Mouse (Mus musculus): Measurements from ENCODE around the gene Eef2kmt. TPM values are rescaled to one million over a fixed set of nuclear protein-coding genes. Genes with fewer than 3 reads are reported as not detected.
A peak's percentile ranks its signal among the peaks of the same experiment; 100 is the strongest.
"Not testable (repeated sequence)": the region's sequence is repeated elsewhere in the genome, so short reads cannot be mapped to it uniquely, and the experiment has no call there.

Eef2kmt gene
- 28.6 and 35.1 TPM in 2 replicates for total RNA-seq (2021)
- long read RNA-seq, experiment 1, transcript Eef2kmt-201 (8 exons, 2,170 nt): major isoform, 54 of 69 reads
- long read RNA-seq, experiment 1, transcript Eef2kmt-204 (7 exons, 987 nt): minor isoform, 6 of 69 reads
- long read RNA-seq, experiment 1, partial matches to known transcripts: 2 of 69 reads
- long read RNA-seq, experiment 1, other reads (novel, unspliced or antisense): 7 of 69 reads
- long read RNA-seq, experiment 2, transcript Eef2kmt-201 (8 exons, 2,170 nt): major isoform, 30 of 44 reads
- long read RNA-seq, experiment 2, partial matches to known transcripts: 5 of 44 reads
- long read RNA-seq, experiment 2, other reads (novel, unspliced or antisense): 5 of 44 reads

- DNase-seq: peak; percentile 100
Measured at GRCm38 (mm10) chr16:5255779-5256496, at the start of gene Eef2kmt. Gene Eef2kmt (minus strand): TSS chr16:5255983.

- peak; percentile 70 for DNase-seq
Measured at GRCm38 (mm10) chr16:5295238-5295637, 39.5 kb upstream of the Eef2kmt start.

- no peak for DNase-seq
Measured at GRCm38 (mm10) chr16:5285376-5285775, 29.6 kb upstream of the Eef2kmt start.

GRCm38 (mm10) chr16:5282686-5283085, 26.9 kb upstream of the Eef2kmt start:
- DNase-seq: no peak

- DNase-seq: no peak
Measured at GRCm38 (mm10) chr16:5279571-5280222, 23.9 kb upstream of the Eef2kmt start.

- DNase-seq: no peak
Measured at GRCm38 (mm10) chr16:5272371-5272770, 16.6 kb upstream of the Eef2kmt start.

- DNase-seq: no peak
Measured at GRCm38 (mm10) chr16:5271411-5272035, 15.7 kb upstream of the Eef2kmt start.

- no peak for DNase-seq
Measured at GRCm38 (mm10) chr16:5263926-5264325, 8.1 kb upstream of the Eef2kmt start.

- DNase-seq: no peak
Measured at GRCm38 (mm10) chr16:5263156-5263555, 7.4 kb upstream of the Eef2kmt start.

- peak; percentile 36 for DNase-seq
Measured at GRCm38 (mm10) chr16:5255081-5255740, 572 bp downstream of the Eef2kmt start.

- DNase-seq: peak; percentile 94
Measured at GRCm38 (mm10) chr16:5254346-5255025, 1.3 kb downstream of the Eef2kmt start.

GRCm38 (mm10) chr16:5252260-5252659, 3.5 kb downstream of the Eef2kmt start:
- no peak for DNase-seq

- DNase-seq: no peak
Measured at GRCm38 (mm10) chr16:5250891-5251290, 4.9 kb downstream of the Eef2kmt start.

GRCm38 (mm10) chr16:5244411-5244810, 11.4 kb downstream of the Eef2kmt start:
- DNase-seq: peak; percentile 87

- DNase-seq: no peak
Measured at GRCm38 (mm10) chr16:5242882-5243281, 12.9 kb downstream of the Eef2kmt start.

GRCm38 (mm10) chr16:5242355-5242754, 13.4 kb downstream of the Eef2kmt start:
- DNase-seq: no peak

- DNase-seq: peak; percentile 98
Measured at GRCm38 (mm10) chr16:5233418-5234313, 22.1 kb downstream of the Eef2kmt start, which contains the start of gene Alg1. Gene Alg1 (plus strand): TSS chr16:5233621.

GRCm38 (mm10) chr16:5232982-5233381, 22.8 kb downstream of the Eef2kmt start:
- DNase-seq: no peak

GRCm38 (mm10) chr16:5228103-5228502, 27.7 kb downstream of the Eef2kmt start:
- DNase-seq: not testable (repeated sequence)

GRCm38 (mm10) chr16:5227501-5227900, 28.3 kb downstream of the Eef2kmt start:
- not testable (repeated sequence) for DNase-seq

All from adrenal gland, postnatal 14 days (tissue).